Mouse (Mus musculus) E14TG2a.4 (cell line): ENCODE measurements around the gene Ppp2r5d.

ENCODE experiments used
- CTCF ChIP-seq: conservative IDR thresholded peaks from 2 replicates; pipeline ENCODE4 v1.5.1; 2014; ENCODE audit warnings: low read length
- NANOG ChIP-seq: IDR thresholded peaks from 2 replicates; pipeline ENCODE4 v1.6.1; 2014; ENCODE audit warnings: borderline replicate concordance, low read length, mixed read lengths
- POU5F1 ChIP-seq: IDR thresholded peaks from 2 replicates; pipeline ENCODE4 v1.6.1; 2014; ENCODE audit warnings: low read length, borderline replicate concordance

DNA sequence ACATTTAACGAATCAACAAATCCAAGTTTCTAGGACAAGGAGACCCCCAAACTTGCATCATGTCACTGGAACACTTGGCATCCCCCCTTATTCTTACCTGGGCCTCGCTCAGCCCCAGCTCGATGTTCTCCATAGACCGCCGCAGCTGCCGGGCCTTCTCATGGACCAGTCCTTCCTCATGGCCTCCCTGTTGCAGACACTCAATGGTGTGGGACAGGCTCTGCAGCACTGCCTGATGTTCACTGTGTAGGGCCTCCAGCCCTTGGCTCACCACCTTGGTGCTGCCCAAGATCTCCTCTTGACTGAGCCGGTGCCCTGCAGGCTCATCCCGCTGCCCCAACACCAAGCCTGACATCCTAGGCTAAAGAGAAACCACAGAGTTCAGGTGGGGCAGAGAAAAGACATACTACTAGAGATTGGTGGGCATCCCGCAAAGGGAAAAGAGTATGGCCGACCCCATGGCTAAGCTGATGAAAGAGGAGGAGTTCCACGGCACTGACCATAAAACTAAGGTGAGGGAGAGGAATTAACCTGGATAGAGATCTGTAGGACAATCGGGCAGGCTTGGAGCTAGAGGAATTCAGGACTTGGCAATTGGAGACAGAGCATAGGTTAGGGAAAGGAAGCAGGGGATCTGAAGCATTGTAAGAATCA, 60.6 kb downstream of the Ppp2r5d start:
- TF ChIP-seq CTCF (no peak), NANOG (no peak), POU5F1 (no peak)
